Mouse (Mus musculus) lung, postnatal 0 days (tissue): ENCODE measurements around the gene Atp5b. TPM values are rescaled to one million over a fixed set of nuclear protein-coding genes. Genes with fewer than 3 reads are reported as not detected.

Experiments used
- ATAC-seq: fragments of 200-750 bp; cut with Nextera tagmentation; 2 replicates; pipeline ENCODE4 v1.8.0; 2017; ENCODE audit warnings: moderate library complexity
- DNase-seq: peaks from one replicate; pipeline ENCODE4 v3.0.0-alpha.2; 2016; ENCODE audit warnings: low spot score
- H3K27ac ChIP-seq: fragments of 300-500 bp; sonication (generic); 2 replicates; pipeline ENCODE4 v1.5.1; 2014; ENCODE audit warnings: antibody characterized with exemption, mild to moderate bottlenecking, low read length, mixed read lengths
- H3K27me3 ChIP-seq: fragments of 300-500 bp; sonication (generic); replicated peaks from 2 replicates; pipeline ENCODE4 v1.6.1; 2014; ENCODE audit warnings: low read length, mixed read lengths; ENCODE audit not compliant: insufficient read depth
- H3K36me3 ChIP-seq: fragments of 300-500 bp; sonication (generic); 2 replicates; pipeline ENCODE4 v1.6.1; 2014; ENCODE audit warnings: low read length, mixed read lengths; ENCODE audit not compliant: insufficient read depth
- H3K4me1 ChIP-seq: fragments of 300-500 bp; sonication (generic); 2 replicates; pipeline ENCODE4 v1.6.1; 2014; ENCODE audit warnings: antibody characterized with exemption, low read depth, low read length, mixed read lengths; ENCODE audit not compliant: insufficient read depth
- H3K4me2 ChIP-seq: fragments of 300-500 bp; sonication (generic); replicated peaks from 2 replicates; pipeline ENCODE4 v1.6.1; 2014; ENCODE audit warnings: low read depth, mild to moderate bottlenecking, low read length, moderate library complexity, mixed read lengths
- H3K4me3 ChIP-seq: fragments of 300-500 bp; sonication (generic); 2 replicates; pipeline ENCODE4 v1.5.1; 2014; ENCODE audit warnings: low read depth, low read length
- H3K9ac ChIP-seq: fragments of 300-500 bp; sonication (generic); replicated peaks from 2 replicates; pipeline ENCODE4 v1.6.1; 2014; ENCODE audit warnings: low read depth, mild to moderate bottlenecking
- H3K9me3 ChIP-seq: fragments of 300-500 bp; sonication (generic); 2 replicates; pipeline ENCODE4 v1.6.1; 2016; ENCODE audit warnings: low read length, mixed read lengths
- CTCF ChIP-seq: IDR thresholded peaks from 2 replicates; pipeline ENCODE4 v1.5.1; 2016; ENCODE audit warnings: antibody characterized with exemption, mild to moderate bottlenecking
- EP300 ChIP-seq: IDR thresholded peaks from 2 replicates; pipeline ENCODE4 v1.6.1; 2016; ENCODE audit warnings: antibody characterized with exemption, mild to moderate bottlenecking, control low read depth
- WGBS: fragments of 180-500 bp; shearing (Covaris S2); extraction: QIAGEN DNeasy Blood & Tissue Kit; methylation state at CpG from one replicate; pipeline ENCODE4 v1.1.7; 2014; 5-methylcytosine and 5-hydroxymethylcytosine counted together
- microRNA counts: library from miRNA; unstranded; fragments of <30 nt; microRNA quantifications from one replicate; lab custom pipeline; 2015
- microRNA-seq: library from miRNA; unstranded; fragments of <30 nt; microRNA quantifications from one replicate; pipeline ENCODE4, GENCODE M21; 2016
- polyA plus RNA-seq: library from polyadenylated mRNA; unstranded; fragments of >200 nt; fragmentation: Nextera tagmentation; extraction: Ambion mirVana; gene quantifications from 2 replicates; pipeline ENCODE4 v1.2.1, GENCODE M21; 2015

The Atp5b gene
- polyA plus RNA-seq, 1 experiment from 2014 or later, result 1,155 TPM

DNA sequence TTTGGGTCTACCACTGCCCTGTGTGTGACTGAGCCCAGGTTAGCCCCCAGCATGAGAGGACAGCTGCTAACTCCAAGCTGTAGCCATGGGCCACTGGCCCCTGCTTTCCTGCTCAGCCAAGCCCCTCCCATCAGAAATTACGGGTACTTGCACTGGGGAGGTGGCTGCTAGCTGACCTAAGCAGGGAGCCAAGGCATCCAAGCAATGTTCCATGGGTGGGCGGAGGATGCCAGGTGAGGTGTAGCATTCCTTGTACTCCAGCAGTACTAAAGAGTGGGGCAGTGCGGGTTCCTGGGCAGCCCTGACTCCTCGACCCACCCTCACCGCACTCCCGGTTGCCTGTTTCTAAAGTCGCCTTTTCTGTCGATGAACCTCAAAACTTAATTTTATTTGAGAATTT is 45.1 kb downstream of the Atp5b start:
- Histone ChIP-seq H3K4me2 (no peak overlapping the region), H3K36me3 (peaks cover 59% of the 10 kb centered on the region), H3K27ac (no peak overlapping the region), H3K9me3 (no peaks in the 10 kb centered on the region), H3K27me3 (no peaks in the 10 kb centered on the region), H3K9ac (no peak overlapping the region), H3K4me3 (no peak overlapping the region), H3K4me1 (no peaks in the 10 kb centered on the region)
- 73% methylated on average over 8 of the region's 8 CpGs for WGBS
- ATAC-seq, result peak; percentile 51
- TF ChIP-seq EP300 (no peak), CTCF (no peak)
- no peak for DNase-seq

DNA sequence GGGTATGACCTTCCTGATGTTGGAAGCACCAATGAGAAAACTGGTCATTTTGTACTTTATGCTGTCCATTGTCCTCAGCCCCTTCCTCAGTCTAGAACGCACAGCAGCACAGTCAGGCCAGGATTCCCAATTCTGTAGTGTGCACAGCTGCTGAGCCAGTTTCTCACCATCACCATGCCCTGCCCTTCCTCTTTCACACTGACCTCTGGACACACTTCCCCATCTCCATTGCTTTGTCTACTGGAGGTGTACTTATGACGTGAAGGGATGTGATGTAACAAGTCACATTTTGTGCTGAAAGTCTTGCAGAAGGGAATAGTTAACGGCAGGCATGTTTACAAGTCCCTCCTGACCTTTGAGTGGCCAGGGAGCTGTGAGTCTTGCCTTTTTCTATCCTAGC is 48.2 kb downstream of the Atp5b start:
- no peak overlapping the region for H3K4me3 ChIP-seq
- TF ChIP-seq EP300 (no peak), CTCF (no peak)
- no peak overlapping the region for H3K9ac ChIP-seq
- H3K4me2 ChIP-seq, result no peak overlapping the region
- peaks cover 31% of the 10 kb centered on the region for H3K36me3 ChIP-seq
- no peak overlapping the region for H3K27ac ChIP-seq
- H3K4me1 ChIP-seq, result no peaks in the 10 kb centered on the region
- no peaks in the 10 kb centered on the region for H3K27me3 ChIP-seq
- peak; percentile 48 for DNase-seq
- H3K9me3 ChIP-seq, result no peaks in the 10 kb centered on the region
- peak; percentile 31; the same call in 1 of the 2 replicates for ATAC-seq
- 62% methylated on average over 3 of the region's 3 CpGs for WGBS

DNA sequence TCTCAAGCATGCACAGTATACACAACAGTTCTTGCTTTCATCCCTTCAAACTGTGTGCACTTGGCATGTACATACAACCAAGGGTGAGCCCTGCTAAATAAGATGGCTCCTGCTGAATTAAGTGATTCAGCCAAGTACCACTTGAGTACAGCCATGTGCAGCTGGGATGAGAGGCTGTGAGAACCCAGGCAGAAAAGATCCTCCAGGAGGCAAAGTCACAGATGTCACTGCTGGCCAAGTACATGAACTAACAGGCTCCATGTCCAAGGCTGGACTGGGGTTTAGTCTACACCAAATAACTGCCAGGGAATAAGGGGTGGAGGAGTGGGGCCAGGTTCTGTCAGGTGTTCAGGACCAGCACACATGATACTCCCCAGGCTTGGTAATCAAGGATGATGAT is 48.7 kb downstream of the Atp5b start:
- H3K27me3 ChIP-seq, result no peaks in the 10 kb centered on the region
- no peak overlapping the region for H3K4me2 ChIP-seq
- H3K4me1 ChIP-seq, result no peaks in the 10 kb centered on the region
- H3K9ac ChIP-seq, result no peak overlapping the region
- H3K9me3 ChIP-seq, result no peaks in the 10 kb centered on the region
- no peak for TF ChIP-seq CTCF
- TF ChIP-seq EP300, result no peak
- DNase-seq, result no peak
- peaks cover 27% of the 10 kb centered on the region for H3K36me3 ChIP-seq
- H3K27ac ChIP-seq, result no peak overlapping the region
- no peak for ATAC-seq
- H3K4me3 ChIP-seq, result no peak overlapping the region

DNA sequence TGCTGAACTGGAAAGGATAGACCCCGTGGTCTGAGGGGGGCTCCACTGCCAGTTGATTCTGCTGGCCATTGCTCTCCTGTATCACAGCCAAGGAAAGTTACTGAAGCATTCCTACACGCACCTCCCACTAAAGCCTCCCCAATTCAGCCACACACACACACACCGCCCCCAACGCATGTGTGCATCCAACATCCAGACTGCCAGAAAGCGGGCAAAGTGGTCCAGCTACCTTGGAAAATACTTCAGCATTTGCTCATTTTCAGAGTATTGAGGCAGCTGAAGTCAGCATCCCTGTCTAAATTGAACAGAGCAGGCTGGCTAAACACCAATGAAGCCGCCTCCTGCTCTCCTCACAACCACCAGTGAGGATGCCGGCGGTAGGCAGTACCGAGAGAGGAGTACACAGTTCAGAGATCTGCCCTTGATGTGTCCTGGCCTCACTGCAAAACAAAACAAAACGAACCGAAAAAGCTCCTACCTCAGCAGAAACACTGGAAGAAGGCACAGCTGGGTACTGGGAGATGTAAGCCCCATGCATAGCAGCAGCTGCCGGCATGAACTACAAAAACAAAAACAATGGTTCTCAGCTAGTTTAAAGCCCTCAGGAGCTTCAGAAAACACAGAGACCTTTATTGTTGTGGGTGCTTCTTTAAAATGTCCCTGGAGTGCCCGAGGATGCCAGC is 50.7 kb downstream of the Atp5b start:
- Histone ChIP-seq H3K9ac (no peak overlapping the region), H3K4me2 (no peak overlapping the region), H3K36me3 (peaks cover 33% of the 10 kb centered on the region), H3K27ac (no peak overlapping the region), H3K27me3 (no peaks in the 10 kb centered on the region), H3K4me3 (no peak overlapping the region), H3K4me1 (no peaks in the 10 kb centered on the region), H3K9me3 (no peaks in the 10 kb centered on the region)
- no peak for TF ChIP-seq EP300
- no peak for TF ChIP-seq CTCF
- 64% methylated on average over 13 of the region's 13 CpGs for WGBS
- ATAC-seq, result no peak
- DNase-seq, result no peak

- Histone ChIP-seq H3K27me3 (no peaks in the 10 kb centered on the region), H3K9me3 (no peaks in the 10 kb centered on the region), H3K4me1 (no peaks in the 10 kb centered on the region), H3K36me3 (peaks cover 37% of the 10 kb centered on the region), H3K4me2 (no peak overlapping the region), H3K27ac (no peak overlapping the region), H3K9ac (no peak overlapping the region), H3K4me3 (no peak overlapping the region)
- DNase-seq (no peak), ATAC-seq (no peak)
- 80% methylated on average over 6 of the region's 6 CpGs for WGBS
- no peak for TF ChIP-seq EP300
- no peak for TF ChIP-seq CTCF
These were observed 52.3 kb downstream of the Atp5b start for GRCm38 (mm10) chr10:128135374-128135773.

MicroRNAs encoded within 50 kb of the gene (microRNA counts, 519-probe panel; counts per million panel counts)
- microRNA mmu-miR-677 (lab: Ali Mortazavi, UCI), result not detected

Small RNAs within 50 kb of the gene (microRNA-seq; reads per million reads assigned to microRNA genes)
- gene Mir677, result 14.7 reads per million, percentile 27 among the genes with 10 or more reads in this experiment

Other genes with a start within 250 kb of the Atp5b start
- not detected in 2 replicates for gene Rdh19, start 233.3 kb upstream of the Atp5b start, polyA plus RNA-seq
- gene Rdh16f2, start 216.8 kb upstream of the Atp5b start, polyA plus RNA-seq, result not detected in 2 replicates
- gene Rdh7, start 194.5 kb upstream of the Atp5b start, polyA plus RNA-seq, result not detected in 2 replicates
- gene Sdr9c7, start 184.8 kb upstream of the Atp5b start, polyA plus RNA-seq, result not detected in 2 replicates
- gene Hsd17b6, start 75.7 kb upstream of the Atp5b start, polyA plus RNA-seq, result not detected in 2 replicates
- gene Prim1, start 68.1 kb upstream of the Atp5b start, polyA plus RNA-seq, result 9.3 and 9.5 TPM in 2 replicates
- 445 and 456 TPM in 2 replicates for gene Naca, start 47.7 kb upstream of the Atp5b start, polyA plus RNA-seq
- 239 and 259 TPM in 2 replicates for gene Ptges3, start 24.3 kb upstream of the Atp5b start, polyA plus RNA-seq
- 11.2 and 11.4 TPM in 2 replicates for gene Baz2a, start 8.3 kb downstream of the Atp5b start, polyA plus RNA-seq
- 26.4 and 28.3 TPM in 2 replicates for gene Rbms2, start 97.0 kb downstream of the Atp5b start, polyA plus RNA-seq
- gene Gls2, start 111.2 kb downstream of the Atp5b start, polyA plus RNA-seq, result 0.82 and 0.92 TPM in 2 replicates
- gene Spryd4, start 128.5 kb downstream of the Atp5b start, polyA plus RNA-seq, result 16.0 and 16.9 TPM in 2 replicates
- not detected in 2 replicates for gene Mip, start 142.6 kb downstream of the Atp5b start, polyA plus RNA-seq
- 11.2 and 14.5 TPM in 2 replicates for gene Timeless, start 148.8 kb downstream of the Atp5b start, polyA plus RNA-seq
- gene Apon, start 170.8 kb downstream of the Atp5b start, polyA plus RNA-seq, result not detected in 2 replicates
- gene Apof, start 185.4 kb downstream of the Atp5b start, polyA plus RNA-seq, result not detected in 2 replicates
- gene Stat2, start 187.3 kb downstream of the Atp5b start, polyA plus RNA-seq, result 11.8 and 13.4 TPM in 2 replicates
- 0.30 and 0.32 TPM in 2 replicates for gene Il23a, start 215.5 kb downstream of the Atp5b start, polyA plus RNA-seq
- gene Pan2, start 220.1 kb downstream of the Atp5b start, polyA plus RNA-seq, result 19.0 and 20.2 TPM in 2 replicates
- gene Cnpy2, start 239.2 kb downstream of the Atp5b start, polyA plus RNA-seq, result 243 and 244 TPM in 2 replicates